Mouse (Mus musculus): ENCODE measurements at regions not wholly inside any gene's neighbourhood (a gene's known extent, or its start where the extent isn't known, plus 50 kb on each side); places are given as distances from the start of the nearest gene placed in this dataset.

DNA sequence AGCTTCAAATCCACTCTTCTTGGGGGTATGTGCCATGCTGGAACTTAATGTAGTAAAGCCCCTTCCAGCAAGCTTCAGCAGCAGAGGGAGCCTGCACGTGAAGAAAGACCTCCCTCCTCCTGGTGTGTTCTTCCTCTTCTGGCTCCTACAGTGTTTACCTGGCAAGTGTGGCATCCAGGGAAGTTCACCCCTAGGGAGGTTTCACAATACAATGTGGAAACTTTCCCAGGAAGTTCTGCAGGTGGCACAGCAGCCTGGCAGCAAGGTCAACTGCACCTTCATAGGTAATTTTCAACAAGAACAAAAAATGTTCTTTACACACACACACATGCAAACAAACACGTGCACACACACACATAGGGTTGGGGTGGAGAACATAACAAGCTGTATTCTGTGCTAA lies 73.7 kb upstream of the Map2 start:
- no peak for TF ChIP-seq CTCF (IDR thresholded peaks at IDR 0.05; ENCODE audit: low read depth)
- TF ChIP-seq EP300 (optimal IDR thresholded peaks at IDR 0.05): no peak
